Mouse (Mus musculus) ES-Bruce4 (cell line): Measurements from ENCODE around the gene Cox7a2.

Experiments used
- CTCF ChIP-seq: IDR thresholded peaks from one replicate; pipeline ENCODE4 v1.8.1; 2011; ENCODE audit warnings: low read depth, low read length
- EP300 ChIP-seq: IDR thresholded peaks from 2 replicates; pipeline ENCODE4 v1.6.1; 2011; ENCODE audit warnings: low read depth, low read length; ENCODE audit not compliant: insufficient read depth
- POLR2A ChIP-seq: IDR thresholded peaks from one replicate; pipeline ENCODE4 v1.8.1; 2011; ENCODE audit warnings: low read length; ENCODE audit not compliant: insufficient read depth

- TF ChIP-seq CTCF (no peak), POLR2A (no peak), EP300 (no peak)
Observed at GRCm38 (mm10) chr9:79750709-79751108, 9.0 kb downstream of the Cox7a2 start.
